Mouse (Mus musculus): ENCODE measurements around the gene Isx. TPM values are rescaled to one million over a fixed set of nuclear protein-coding genes. Genes with fewer than 3 reads are reported as not detected.

The Isx gene
- polyA plus RNA-seq, 1 experiment from 2014 or later = 0.71 TPM

DNA sequence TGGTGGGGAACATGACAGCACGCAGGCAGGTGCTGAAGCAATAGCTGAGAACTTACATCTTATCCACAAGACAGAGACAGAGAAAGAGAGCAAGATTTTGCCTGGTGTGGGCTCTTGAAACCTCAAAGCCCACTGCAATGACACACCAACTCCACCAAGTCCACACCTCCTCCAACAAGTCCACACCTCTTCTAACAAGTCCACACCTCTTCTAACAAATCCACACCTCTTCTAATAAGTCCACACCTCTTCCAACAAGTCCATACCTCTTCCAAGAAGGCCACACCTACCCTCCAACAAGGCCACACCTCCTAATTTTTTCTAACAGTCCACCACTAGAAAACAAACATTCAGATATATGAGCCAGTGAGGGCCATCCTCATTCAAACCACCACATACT lies 37.7 kb downstream of the Isx start:
- Histone ChIP-seq H3K27me3 (ENCODE audit: control insufficient read depth, insufficient read depth, low read depth, low read length) (no peaks in the 10 kb centered on the region), H3K9ac (ENCODE audit: low read depth, low read length) (no peak overlapping the region), H3K36me3 (ENCODE audit: control insufficient read depth, insufficient read depth) (no peaks in the 10 kb centered on the region), H3K27ac (ENCODE audit: low read length) (no peak overlapping the region), H3K9me3 (replicated peaks; ENCODE audit: control insufficient read depth, low read length) (no peaks in the 10 kb centered on the region), H3K4me1 (ENCODE audit: control insufficient read depth, low read depth, low read length) (no peaks in the 10 kb centered on the region), H3K4me3 (ENCODE audit: low read depth, low read length) (no peak overlapping the region), H3K4me2 (ENCODE audit: low read depth, low read length) (no peak overlapping the region)
- no peak for ATAC-seq (ENCODE audit: low read depth)
- WGBS (ENCODE audit: insufficient replicate concordance) = 48% methylated on average over 1 of the region's 1 CpGs

- no peaks in the 10 kb centered on the region for H3K9me3 ChIP-seq (replicated peaks; ENCODE audit: control insufficient read depth, low read length)
- H3K27ac ChIP-seq (ENCODE audit: low read length) = no peak overlapping the region
- no peak overlapping the region for H3K9ac ChIP-seq (ENCODE audit: low read depth, low read length)
- no peak overlapping the region for H3K4me3 ChIP-seq (ENCODE audit: low read depth, low read length)
- ATAC-seq (ENCODE audit: low read depth) = no peak
- H3K4me1 ChIP-seq (ENCODE audit: control insufficient read depth, low read depth, low read length) = no peaks in the 10 kb centered on the region
- H3K27me3 ChIP-seq (ENCODE audit: control insufficient read depth, insufficient read depth, low read depth, low read length) = no peaks in the 10 kb centered on the region
- H3K4me2 ChIP-seq (ENCODE audit: low read depth, low read length) = no peak overlapping the region
- no peaks in the 10 kb centered on the region for H3K36me3 ChIP-seq (ENCODE audit: control insufficient read depth, insufficient read depth)
- 46% methylated on average over 8 of the region's 8 CpGs for WGBS (ENCODE audit: insufficient replicate concordance)
Observed at GRCm38 (mm10) chr8:74920691-74921421, 47.9 kb downstream of the Isx start.

- Histone ChIP-seq H3K27me3 (ENCODE audit: control insufficient read depth, insufficient read depth, low read depth, low read length) (no peaks in the 10 kb centered on the region), H3K4me2 (ENCODE audit: low read depth, low read length) (no peak overlapping the region), H3K4me3 (ENCODE audit: low read depth, low read length) (no peak overlapping the region), H3K9me3 (replicated peaks; ENCODE audit: control insufficient read depth, low read length) (no peaks in the 10 kb centered on the region), H3K27ac (ENCODE audit: low read length) (no peak overlapping the region), H3K4me1 (ENCODE audit: control insufficient read depth, low read depth, low read length) (no peaks in the 10 kb centered on the region), H3K9ac (ENCODE audit: low read depth, low read length) (no peak overlapping the region), H3K36me3 (ENCODE audit: control insufficient read depth, insufficient read depth) (no peaks in the 10 kb centered on the region)
- 62% methylated on average over 4 of the region's 4 CpGs for WGBS (ENCODE audit: insufficient replicate concordance)
- no peak for ATAC-seq (ENCODE audit: low read depth)
Observed at GRCm38 (mm10) chr8:74921882-74922518, 49.0 kb downstream of the Isx start.

DNA sequence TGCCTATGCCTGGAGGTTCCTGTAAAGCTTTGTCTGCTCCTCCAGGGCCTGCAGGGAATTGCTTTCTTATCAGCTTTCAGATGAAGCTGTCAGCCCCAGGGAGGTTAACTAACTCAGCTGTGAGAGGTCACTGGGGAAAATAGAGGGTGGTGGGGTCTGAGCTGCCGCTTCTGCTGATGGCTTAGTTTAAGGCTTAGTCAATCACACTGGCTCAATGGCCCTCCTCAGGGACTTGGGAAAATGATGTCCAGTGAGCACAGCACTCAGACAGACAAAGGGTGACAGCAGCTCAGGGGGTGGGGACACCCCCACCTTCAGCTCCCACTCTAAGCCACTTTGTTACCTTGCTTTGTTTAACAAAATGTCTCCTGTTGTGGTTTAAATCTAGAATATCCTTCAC lies 55.0 kb downstream of the Isx start:
- 54% methylated on average over 1 of the region's 1 CpGs for WGBS (ENCODE audit: insufficient replicate concordance)
- H3K4me3 ChIP-seq (ENCODE audit: low read depth, low read length) = no peak overlapping the region
- no peaks in the 10 kb centered on the region for H3K9me3 ChIP-seq (replicated peaks; ENCODE audit: control insufficient read depth, low read length)
- no peak overlapping the region for H3K9ac ChIP-seq (ENCODE audit: low read depth, low read length)
- H3K4me1 ChIP-seq (ENCODE audit: control insufficient read depth, low read depth, low read length) = no peaks in the 10 kb centered on the region
- H3K4me2 ChIP-seq (ENCODE audit: low read depth, low read length) = no peak overlapping the region
- no peak overlapping the region for H3K27ac ChIP-seq (ENCODE audit: low read length)
- H3K27me3 ChIP-seq (ENCODE audit: control insufficient read depth, insufficient read depth, low read depth, low read length) = no peaks in the 10 kb centered on the region
- no peaks in the 10 kb centered on the region for H3K36me3 ChIP-seq (ENCODE audit: control insufficient read depth, insufficient read depth)
- no peak for ATAC-seq (ENCODE audit: low read depth)

GRCm38 (mm10) chr8:74930731-74931130 lies 57.8 kb downstream of the Isx start:
- H3K9ac ChIP-seq (ENCODE audit: low read depth, low read length) = no peak overlapping the region
- H3K27me3 ChIP-seq (ENCODE audit: control insufficient read depth, insufficient read depth, low read depth, low read length) = no peaks in the 10 kb centered on the region
- no peak for ATAC-seq (ENCODE audit: low read depth)
- H3K4me1 ChIP-seq (ENCODE audit: control insufficient read depth, low read depth, low read length) = no peaks in the 10 kb centered on the region
- no peaks in the 10 kb centered on the region for H3K36me3 ChIP-seq (ENCODE audit: control insufficient read depth, insufficient read depth)
- no peak overlapping the region for H3K4me3 ChIP-seq (ENCODE audit: low read depth, low read length)
- H3K27ac ChIP-seq (ENCODE audit: low read length) = no peak overlapping the region
- H3K4me2 ChIP-seq (ENCODE audit: low read depth, low read length) = no peak overlapping the region
- WGBS (ENCODE audit: insufficient replicate concordance) = 17% methylated on average over 3 of the region's 3 CpGs
- H3K9me3 ChIP-seq (replicated peaks; ENCODE audit: control insufficient read depth, low read length) = no peaks in the 10 kb centered on the region

- H3K9ac ChIP-seq (ENCODE audit: low read depth, low read length) = no peak overlapping the region
- no peak overlapping the region for H3K4me3 ChIP-seq (ENCODE audit: low read depth, low read length)
- H3K4me1 ChIP-seq (ENCODE audit: control insufficient read depth, low read depth, low read length) = no peaks in the 10 kb centered on the region
- no peak for ATAC-seq (ENCODE audit: low read depth)
- WGBS (ENCODE audit: insufficient replicate concordance) = 24% methylated on average over 6 of the region's 6 CpGs
- H3K27me3 ChIP-seq (ENCODE audit: control insufficient read depth, insufficient read depth, low read depth, low read length) = no peaks in the 10 kb centered on the region
- H3K4me2 ChIP-seq (ENCODE audit: low read depth, low read length) = no peak overlapping the region
- no peaks in the 10 kb centered on the region for H3K36me3 ChIP-seq (ENCODE audit: control insufficient read depth, insufficient read depth)
- no peaks in the 10 kb centered on the region for H3K9me3 ChIP-seq (replicated peaks; ENCODE audit: control insufficient read depth, low read length)
- no peak overlapping the region for H3K27ac ChIP-seq (ENCODE audit: low read length)
Observed at GRCm38 (mm10) chr8:74935308-74935707, 62.3 kb downstream of the Isx start.

DNA sequence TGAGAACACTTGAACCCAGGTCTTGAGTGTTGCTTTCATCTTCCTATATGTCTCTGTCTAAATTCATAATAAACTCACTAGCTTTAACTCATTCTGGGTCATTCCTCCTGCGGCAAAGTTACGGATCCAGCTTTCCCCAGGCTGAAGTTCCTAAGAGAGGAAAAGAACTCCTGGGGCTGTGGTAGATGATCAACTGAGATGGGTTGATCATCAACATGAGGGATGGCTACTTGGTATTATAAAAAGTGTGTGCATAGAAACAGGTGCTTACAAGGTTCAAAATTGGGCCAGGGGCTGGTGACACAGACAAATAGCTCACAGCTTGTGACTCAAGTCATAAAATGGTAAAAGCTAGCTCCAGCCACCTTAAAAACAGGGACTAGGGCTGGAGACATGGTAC lies 63.7 kb downstream of the Isx start:
- 82% methylated on average over 2 of the region's 2 CpGs for WGBS (ENCODE audit: insufficient replicate concordance)
- ATAC-seq (ENCODE audit: low read depth) = no peak

DNA sequence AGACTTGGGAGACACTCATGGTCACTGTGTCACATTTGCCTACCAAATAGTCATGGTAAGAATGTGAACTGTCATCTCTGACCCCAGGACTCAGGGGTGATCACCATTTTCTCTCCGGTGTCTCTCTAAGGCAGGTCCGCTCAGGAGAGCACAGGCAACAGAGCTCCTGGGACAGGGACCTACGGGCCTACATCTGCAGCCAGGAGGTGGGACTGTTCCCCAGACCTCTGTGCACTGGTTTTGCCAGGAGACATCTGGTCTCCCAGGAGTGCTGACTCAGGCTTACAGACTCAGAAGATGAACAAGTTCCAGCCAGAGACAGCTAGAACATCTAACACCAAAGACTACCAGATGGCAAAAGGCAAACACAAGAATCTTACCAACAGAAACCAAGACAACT lies 69.1 kb downstream of the Isx start:
- Histone ChIP-seq H3K4me3 (ENCODE audit: low read depth, low read length) (no peak overlapping the region), H3K27me3 (ENCODE audit: control insufficient read depth, insufficient read depth, low read depth, low read length) (no peaks in the 10 kb centered on the region), H3K9ac (ENCODE audit: low read depth, low read length) (no peak overlapping the region), H3K36me3 (ENCODE audit: control insufficient read depth, insufficient read depth) (no peaks in the 10 kb centered on the region), H3K9me3 (replicated peaks; ENCODE audit: control insufficient read depth, low read length) (no peaks in the 10 kb centered on the region), H3K27ac (ENCODE audit: low read length) (no peak overlapping the region), H3K4me2 (ENCODE audit: low read depth, low read length) (no peak overlapping the region), H3K4me1 (ENCODE audit: control insufficient read depth, low read depth, low read length) (no peaks in the 10 kb centered on the region)
- no peak for ATAC-seq (ENCODE audit: low read depth)
- 47% methylated on average over 3 of the region's 3 CpGs for WGBS (ENCODE audit: insufficient replicate concordance)

More for the DNA sequence above, 63.7 kb downstream of the Isx start:
- no peak overlapping the region for H3K4me2 ChIP-seq (ENCODE audit: low read depth, low read length)
- no peaks in the 10 kb centered on the region for H3K4me1 ChIP-seq (ENCODE audit: control insufficient read depth, low read depth, low read length)
- no peaks in the 10 kb centered on the region for H3K36me3 ChIP-seq (ENCODE audit: control insufficient read depth, insufficient read depth)
- H3K9me3 ChIP-seq (replicated peaks; ENCODE audit: control insufficient read depth, low read length) = no peaks in the 10 kb centered on the region
- H3K4me3 ChIP-seq (ENCODE audit: low read depth, low read length) = no peak overlapping the region
- no peaks in the 10 kb centered on the region for H3K27me3 ChIP-seq (ENCODE audit: control insufficient read depth, insufficient read depth, low read depth, low read length)
- H3K27ac ChIP-seq (ENCODE audit: low read length) = no peak overlapping the region
- H3K9ac ChIP-seq (ENCODE audit: low read depth, low read length) = no peak overlapping the region
